Mouse (Mus musculus) thymus, postnatal 10 days (tissue): Measurements from ENCODE around the gene Cib2.

Experiments
- DNase-seq, 2 experiments: peaks; one replicate each; pipeline ENCODE4 v3.0.0; 2021; ENCODE audit warnings: low spot score in 2 of 2

Cib2 gene

GRCm38 (mm10) chr9:54544954-54545315 lies 15.1 kb downstream of the Cib2 start:
- no peak for DNase-seq

GRCm38 (mm10) chr9:54544212-54544953 lies 15.6 kb downstream of the Cib2 start:
- DNase-seq = no peak

- no peak for DNase-seq
These were observed 19.2 kb downstream of the Cib2 start for GRCm38 (mm10) chr9:54540801-54541200.

GRCm38 (mm10) chr9:54538684-54539083 lies 21.3 kb downstream of the Cib2 start, which contains the start of gene Sh2d7:
Gene Sh2d7 (plus strand): TSS chr9:54538984.
- DNase-seq = no peak

GRCm38 (mm10) chr9:54538244-54538643 lies 21.8 kb downstream of the Cib2 start:
- no peak for DNase-seq

- no peak for DNase-seq
These were observed 22.5 kb downstream of the Cib2 start for GRCm38 (mm10) chr9:54537480-54537879.

GRCm38 (mm10) chr9:54537030-54537429 lies 23.0 kb downstream of the Cib2 start:
- no peak for DNase-seq

- DNase-seq = no peak
These were observed 23.8 kb downstream of the Cib2 start for GRCm38 (mm10) chr9:54536236-54536635.

- no peak for DNase-seq
These were observed 26.0 kb downstream of the Cib2 start for GRCm38 (mm10) chr9:54533975-54534374.

GRCm38 (mm10) chr9:54532926-54533325 lies 27.1 kb downstream of the Cib2 start:
- no peak for DNase-seq

- no peak for DNase-seq
These were observed 28.6 kb downstream of the Cib2 start for GRCm38 (mm10) chr9:54531421-54531820.

- no peak for DNase-seq
These were observed 29.2 kb downstream of the Cib2 start for GRCm38 (mm10) chr9:54530836-54531235.

- DNase-seq = no peak
These were observed 30.1 kb downstream of the Cib2 start for GRCm38 (mm10) chr9:54529950-54530349.

- DNase-seq = no peak
These were observed 32.3 kb downstream of the Cib2 start for GRCm38 (mm10) chr9:54527694-54528093.

- no peak for DNase-seq
These were observed 39.7 kb downstream of the Cib2 start for GRCm38 (mm10) chr9:54520286-54520685.

- DNase-seq = no peak
These were observed 41.1 kb downstream of the Cib2 start for GRCm38 (mm10) chr9:54518921-54519320.

- no peak for DNase-seq
These were observed 44.0 kb downstream of the Cib2 start for GRCm38 (mm10) chr9:54515991-54516390.

GRCm38 (mm10) chr9:54502873-54503272 lies 57.1 kb downstream of the Cib2 start:
- no peak for DNase-seq

GRCm38 (mm10) chr9:54502111-54502495 lies 57.9 kb downstream of the Cib2 start:
- no peak for DNase-seq

GRCm38 (mm10) chr9:54501453-54502110 lies 58.4 kb downstream of the Cib2 start, which contains the start of gene Dmxl2:
Gene Dmxl2 (minus strand): TSS chr9:54501626.
- DNase-seq = peak; percentile 3 to 26

GRCm38 (mm10) chr9:54500832-54501452 lies 59.1 kb downstream of the Cib2 start:
- no peak for DNase-seq

GRCm38 (mm10) chr9:54499791-54500190 lies 60.2 kb downstream of the Cib2 start:
- no peak for DNase-seq

GRCm38 (mm10) chr9:54499291-54499690 lies 60.7 kb downstream of the Cib2 start:
- DNase-seq = no peak
